Mouse (Mus musculus) hematopoietic stem cell, adult 5-6 weeks (primary cell): ENCODE measurements at regions not wholly inside any gene's neighbourhood (a gene's known extent, or its start where the extent isn't known, plus 50 kb on each side); places are given as distances from the start of the nearest gene placed in this dataset.

Experiments used
- ATAC-seq, 2 experiments: fragments of 125-278 bp in 1 of 2; replicated peaks in 1 of 2; 2 replicates each; pipeline ENCODE4 v1.8.0; 2016 to 2017; ENCODE audit warnings: inconsistent platforms in 2 of 2, mild to moderate bottlenecking in 2 of 2, moderate number of reproducible peaks in 2 of 2, low read depth in 1 of 2, moderate TSS enrichment in 1 of 2; ENCODE audit not compliant: low FRiP score in 2 of 2, poor library complexity in 2 of 2, severe bottlenecking in 2 of 2, insufficient read depth in 1 of 2, low TSS enrichment in 1 of 2

GRCm38 (mm10) chr2:159278896-159279295, 484.3 kb downstream of the Dhx35 start:
- ATAC-seq = no peak

- ATAC-seq = no peak
Measured at GRCm38 (mm10) chr2:159281558-159282320, 487.1 kb downstream of the Dhx35 start.

GRCm38 (mm10) chr2:159284100-159284499, 489.5 kb downstream of the Dhx35 start:
- ATAC-seq = no peak

- no peak for ATAC-seq
Measured at GRCm38 (mm10) chr2:159284525-159285189, 490.1 kb downstream of the Dhx35 start.

GRCm38 (mm10) chr2:159287996-159288563, 493.5 kb downstream of the Dhx35 start:
- no peak for ATAC-seq

GRCm38 (mm10) chr2:159290081-159290480, 495.5 kb downstream of the Dhx35 start:
- ATAC-seq = no peak

GRCm38 (mm10) chr2:159307001-159307400, 512.4 kb downstream of the Dhx35 start:
- ATAC-seq = no peak

- no peak for ATAC-seq
Measured at GRCm38 (mm10) chr2:159334711-159335110, 540.1 kb downstream of the Dhx35 start.

- ATAC-seq = no peak
Measured at GRCm38 (mm10) chr2:159336646-159337045, 542.0 kb downstream of the Dhx35 start.

- no peak for ATAC-seq
Measured at GRCm38 (mm10) chr2:159343624-159344560, 549.3 kb downstream of the Dhx35 start.

GRCm38 (mm10) chr2:159354247-159354646, 559.6 kb downstream of the Dhx35 start:
- peak; percentile 55 to 72 for ATAC-seq

GRCm38 (mm10) chr2:159356503-159356902, 561.9 kb downstream of the Dhx35 start:
- ATAC-seq = peak in 1 of 2 experiments; percentile 9; a peak in 1 of 4 replicates

GRCm38 (mm10) chr2:159361371-159361770, 566.8 kb downstream of the Dhx35 start:
- ATAC-seq = no peak

GRCm38 (mm10) chr2:159392865-159393264, 598.3 kb downstream of the Dhx35 start:
- no peak for ATAC-seq

- ATAC-seq = no peak
Measured at GRCm38 (mm10) chr2:159401421-159402100, 607.0 kb downstream of the Dhx35 start.

- ATAC-seq = no peak
Measured at GRCm38 (mm10) chr2:159404940-159405339, 610.3 kb downstream of the Dhx35 start.

- no peak for ATAC-seq
Measured at GRCm38 (mm10) chr2:159414599-159414998, 620.0 kb downstream of the Dhx35 start.
